Mouse (Mus musculus) midbrain, embryonic 16.5 days (tissue): ENCODE results near the gene Fntb. TPM values are rescaled to one million over a fixed set of nuclear protein-coding genes. Genes with fewer than 3 reads are reported as not detected.

Source experiments
- ATAC-seq: fragments of 200-750 bp; cut with Nextera tagmentation; 2 replicates; pipeline ENCODE4 v1.8.0; 2017; ENCODE audit warnings: moderate TSS enrichment
- H3K27ac ChIP-seq: fragments of 300-500 bp; sonication (generic); 2 replicates; pipeline ENCODE4 v1.5.1; 2014; ENCODE audit warnings: mild to moderate bottlenecking, low read length, mixed read lengths
- H3K27me3 ChIP-seq: fragments of 300-500 bp; sonication (generic); 2 replicates; pipeline ENCODE4 v1.6.1; 2014; ENCODE audit warnings: low read depth, low read length, mixed read lengths; ENCODE audit not compliant: control insufficient read depth, insufficient read depth
- H3K36me3 ChIP-seq: fragments of 300-500 bp; sonication (generic); 2 replicates; pipeline ENCODE4 v1.6.1; 2014; ENCODE audit warnings: mild to moderate bottlenecking, low read length, moderate library complexity, mixed read lengths; ENCODE audit not compliant: control insufficient read depth, insufficient read depth
- H3K4me1 ChIP-seq: fragments of 300-500 bp; sonication (generic); 2 replicates; pipeline ENCODE4 v1.6.1; 2014; ENCODE audit warnings: mild to moderate bottlenecking, low read length, mixed read lengths; ENCODE audit not compliant: control insufficient read depth, insufficient read depth
- H3K4me2 ChIP-seq: fragments of 300-500 bp; sonication (generic); 2 replicates; pipeline ENCODE4 v1.6.1; 2014; ENCODE audit warnings: mild to moderate bottlenecking, low read length, mixed read lengths
- H3K4me3 ChIP-seq: fragments of 300-500 bp; sonication (generic); 2 replicates; pipeline ENCODE4 v1.5.1; 2014; ENCODE audit warnings: low read depth, mild to moderate bottlenecking, low read length, moderate library complexity, mixed read lengths
- H3K9ac ChIP-seq: fragments of 300-500 bp; sonication (generic); 2 replicates; pipeline ENCODE4 v1.6.1; 2014; ENCODE audit warnings: low read depth, low read length, mixed read lengths
- H3K9me3 ChIP-seq: fragments of 300-500 bp; sonication (generic); replicated peaks from 2 replicates; pipeline ENCODE4 v1.6.1; 2014; ENCODE audit warnings: mild to moderate bottlenecking, low read length, mixed read lengths; ENCODE audit not compliant: control insufficient read depth, poor library complexity, severe bottlenecking
- WGBS: fragments of 180-500 bp; shearing (Covaris S2); extraction: QIAGEN DNeasy Blood & Tissue Kit; methylation state at CpG from one replicate; pipeline ENCODE4 v1.1.7; 2014; 5-methylcytosine and 5-hydroxymethylcytosine counted together
- polyA plus RNA-seq: library from polyadenylated mRNA; unstranded; fragments of >200 nt; fragmentation: Nextera tagmentation; extraction: Ambion mirVana; gene quantifications from 2 replicates; pipeline ENCODE4 v1.2.1, GENCODE M21; 2015

Gene Fntb
- polyA plus RNA-seq, 1 experiment from 2014 or later: 42.9 TPM

GRCm38 (mm10) chr12:76924904-76925604, 159.7 kb downstream of the Fntb start:
- H3K27me3 ChIP-seq: no peaks in the 10 kb centered on the region
- no peak overlapping the region for H3K4me2 ChIP-seq
- 94% methylated on average over 10 of the region's 10 CpGs for WGBS
- H3K36me3 ChIP-seq: no peaks in the 10 kb centered on the region
- H3K9me3 ChIP-seq: no peaks in the 10 kb centered on the region
- ATAC-seq: no peak
- H3K9ac ChIP-seq: no peak overlapping the region
- H3K27ac ChIP-seq: no peak overlapping the region
- H3K4me3 ChIP-seq: no peak overlapping the region
- H3K4me1 ChIP-seq: no peaks in the 10 kb centered on the region

GRCm38 (mm10) chr12:76926338-76926945, 161.1 kb downstream of the Fntb start:
- Histone ChIP-seq H3K27ac (no peak overlapping the region), H3K36me3 (no peaks in the 10 kb centered on the region), H3K4me3 (no peak overlapping the region), H3K27me3 (no peaks in the 10 kb centered on the region), H3K9me3 (no peaks in the 10 kb centered on the region), H3K4me2 (no peak overlapping the region), H3K4me1 (no peaks in the 10 kb centered on the region), H3K9ac (no peak overlapping the region)
- 81% methylated on average over 10 of the region's 10 CpGs for WGBS
- ATAC-seq: no peak

GRCm38 (mm10) chr12:76927012-76927411, 161.6 kb downstream of the Fntb start:
- H3K9ac ChIP-seq: no peak overlapping the region
- H3K4me2 ChIP-seq: no peak overlapping the region

GRCm38 (mm10) chr12:76927539-76927938, 162.2 kb downstream of the Fntb start:
- no peak overlapping the region for H3K27ac ChIP-seq
- H3K4me2 ChIP-seq: no peak overlapping the region
- ATAC-seq: no peak
- H3K27me3 ChIP-seq: no peaks in the 10 kb centered on the region
- WGBS: 60% methylated on average over 10 of the region's 10 CpGs
- H3K9me3 ChIP-seq: no peaks in the 10 kb centered on the region
- no peaks in the 10 kb centered on the region; the same call in 1 of the 2 replicates for H3K36me3 ChIP-seq
- no peaks in the 10 kb centered on the region for H3K4me1 ChIP-seq
- no peak overlapping the region for H3K9ac ChIP-seq
- no peak overlapping the region for H3K4me3 ChIP-seq

More at GRCm38 (mm10) chr12:76927012-76927411, 161.6 kb downstream of the Fntb start:
- Histone ChIP-seq H3K4me1 (no peaks in the 10 kb centered on the region), H3K27me3 (no peaks in the 10 kb centered on the region), H3K9me3 (no peaks in the 10 kb centered on the region), H3K36me3 (no peaks in the 10 kb centered on the region; the same call in 1 of the 2 replicates), H3K4me3 (no peak overlapping the region), H3K27ac (no peak overlapping the region)
- 86% methylated on average over 3 of the region's 3 CpGs for WGBS
- no peak for ATAC-seq

GRCm38 (mm10) chr12:76930177-76930576, 164.8 kb downstream of the Fntb start:
- Histone ChIP-seq H3K4me3 (no peak overlapping the region), H3K36me3 (no peaks in the 10 kb centered on the region; the same call in 1 of the 2 replicates), H3K9me3 (no peaks in the 10 kb centered on the region), H3K4me2 (no peak overlapping the region), H3K27ac (no peak overlapping the region), H3K4me1 (no peaks in the 10 kb centered on the region), H3K27me3 (no peaks in the 10 kb centered on the region), H3K9ac (no peak overlapping the region)
- no peak for ATAC-seq
- 76% methylated on average over 6 of the region's 6 CpGs for WGBS

- Histone ChIP-seq H3K9me3 (no peaks in the 10 kb centered on the region), H3K36me3 (peaks cover 8% of the 10 kb centered on the region; the same call in 1 of the 2 replicates), H3K4me2 (no peak overlapping the region), H3K4me3 (no peak overlapping the region), H3K27me3 (no peaks in the 10 kb centered on the region), H3K9ac (no peak overlapping the region), H3K4me1 (no peaks in the 10 kb centered on the region), H3K27ac (no peak overlapping the region)
- WGBS: 81% methylated on average over 14 of the region's 14 CpGs
- no peak for ATAC-seq
Measured at GRCm38 (mm10) chr12:76931739-76932687, 166.6 kb downstream of the Fntb start.

- Histone ChIP-seq H3K36me3 (peaks cover 8% of the 10 kb centered on the region; the same call in 1 of the 2 replicates), H3K27ac (no peak overlapping the region)
- ATAC-seq: no peak
Measured at GRCm38 (mm10) chr12:76932688-76933060, 167.3 kb downstream of the Fntb start.

GRCm38 (mm10) chr12:76934438-76934837, 169.0 kb downstream of the Fntb start:
- Histone ChIP-seq H3K36me3 (peaks cover 23% of the 10 kb centered on the region), H3K4me3 (no peak overlapping the region), H3K9ac (no peak overlapping the region), H3K4me2 (no peak overlapping the region), H3K4me1 (no peaks in the 10 kb centered on the region), H3K9me3 (no peaks in the 10 kb centered on the region), H3K27ac (no peak overlapping the region), H3K27me3 (no peaks in the 10 kb centered on the region)
- no peak for ATAC-seq
- 97% methylated on average over 3 of the region's 3 CpGs for WGBS

More at GRCm38 (mm10) chr12:76932688-76933060, 167.3 kb downstream of the Fntb start:
- H3K9me3 ChIP-seq: no peaks in the 10 kb centered on the region
- no peaks in the 10 kb centered on the region for H3K27me3 ChIP-seq
- no peak overlapping the region for H3K4me2 ChIP-seq
- H3K9ac ChIP-seq: no peak overlapping the region
- H3K4me1 ChIP-seq: no peaks in the 10 kb centered on the region
- H3K4me3 ChIP-seq: no peak overlapping the region
- 83% methylated on average over 6 of the region's 6 CpGs for WGBS
